Mouse (Mus musculus) heart, postnatal 25 days (tissue): ENCODE measurements around the gene Slit1. TPM values are rescaled to one million over a fixed set of nuclear protein-coding genes. Genes with fewer than 3 reads are reported as not detected.

Experiments
- DNase-seq: peaks from one replicate; pipeline ENCODE4 v3.0.0; 2022; ENCODE audit warnings: low spot score
- intact Hi-C: fragments of 180-260 bp; cut with DNase I; formaldehyde crosslinking; loops from one replicate; pipeline ENCODE4 v1.15.1; 2025
- total RNA-seq, 2 experiments: library from RNA; stranded (reverse); gene quantifications; 2 replicates each; pipeline ENCODE4 v1.2.3; 2021

Gene Slit1
- total RNA-seq, 2 experiments from 2014 or later: 0.17 to 0.31 TPM

- intact Hi-C loops: loop anchor here (5.0 kb wide), 1 partner anchor 520 kb away; no protein-coding TSS in a partner anchor
- DNase-seq: no peak
Measured at GRCm38 (mm10) chr19:41617102-41617501, 126.4 kb downstream of the Slit1 start.

- DNase-seq: no peak
- intact Hi-C loops: loop anchor here (5.0 kb wide), 1 partner anchor 519 kb away; no protein-coding TSS in a partner anchor
Measured at GRCm38 (mm10) chr19:41616274-41616673, 127.2 kb downstream of the Slit1 start.

GRCm38 (mm10) chr19:41615606-41616224 lies 127.8 kb downstream of the Slit1 start:
- DNase-seq: no peak
- intact Hi-C loops: loop anchor here (5.0 kb wide), 1 partner anchor 518 kb away; no protein-coding TSS in a partner anchor

- no peak for DNase-seq
- intact Hi-C loops: no loop called here
Measured at GRCm38 (mm10) chr19:41613325-41614087, 130.0 kb downstream of the Slit1 start.

- intact Hi-C loops: no loop called here
Measured at GRCm38 (mm10) chr19:41611683-41612082, 131.8 kb downstream of the Slit1 start.

GRCm38 (mm10) chr19:41606208-41606987 lies 137.1 kb downstream of the Slit1 start:
- intact Hi-C loops: no loop called here
- DNase-seq: no peak

More at GRCm38 (mm10) chr19:41611683-41612082, 131.8 kb downstream of the Slit1 start:
- DNase-seq: no peak

- intact Hi-C loops: no loop called here
- DNase-seq: no peak
Measured at GRCm38 (mm10) chr19:41600647-41601046, 142.8 kb downstream of the Slit1 start.

GRCm38 (mm10) chr19:41597170-41597894 lies 146.1 kb downstream of the Slit1 start:
- intact Hi-C loops: no loop called here
- DNase-seq: no peak

GRCm38 (mm10) chr19:41591808-41592207 lies 151.7 kb downstream of the Slit1 start:
- intact Hi-C loops: no loop called here
- no peak for DNase-seq

- intact Hi-C loops: no loop called here
- no peak for DNase-seq
Measured at GRCm38 (mm10) chr19:41589681-41590080, 153.8 kb downstream of the Slit1 start.

GRCm38 (mm10) chr19:41589026-41589425 lies 154.4 kb downstream of the Slit1 start:
- no peak for DNase-seq
- intact Hi-C loops: no loop called here

- intact Hi-C loops: no loop called here
- no peak for DNase-seq
Measured at GRCm38 (mm10) chr19:41587431-41588222, 155.8 kb downstream of the Slit1 start.

GRCm38 (mm10) chr19:41586752-41587151 lies 156.7 kb downstream of the Slit1 start:
- intact Hi-C loops: no loop called here

GRCm38 (mm10) chr19:41582918-41583514 lies 160.4 kb downstream of the Slit1 start:
- intact Hi-C loops: no loop called here
- no peak for DNase-seq

More at GRCm38 (mm10) chr19:41586752-41587151, 156.7 kb downstream of the Slit1 start:
- DNase-seq: no peak

GRCm38 (mm10) chr19:41581706-41582420 lies 161.6 kb downstream of the Slit1 start, which contains the start of gene Gm340:
Gm340 (plus strand) TSS chr19:41582370.
- DNase-seq: no peak
- intact Hi-C loops: no loop called here

- intact Hi-C loops: no loop called here
- no peak for DNase-seq
Measured at GRCm38 (mm10) chr19:41579311-41579920, 164.0 kb downstream of the Slit1 start.

GRCm38 (mm10) chr19:41577576-41577975 lies 165.9 kb downstream of the Slit1 start:
- no peak for DNase-seq
- intact Hi-C loops: no loop called here
